Mouse (Mus musculus) cortical plate, adult 2 months (tissue): ENCODE results near the gene Rps6ka5. TPM values are rescaled to one million over a fixed set of nuclear protein-coding genes. Genes with fewer than 3 reads are reported as not detected.

Experiments used
- H3K27ac ChIP-seq: fragments of 200-500 bp; 2 replicates; pipeline ENCODE4 v1.5.1; 2012; ENCODE audit warnings: low read length, control low read depth, inconsistent platforms; ENCODE audit not compliant: insufficient read depth
- H3K4me1 ChIP-seq: fragments of 200-500 bp; 2 replicates; pipeline ENCODE4 v1.6.1; 2011; ENCODE audit warnings: low read length; ENCODE audit not compliant: control insufficient read depth, insufficient read depth
- H3K4me3 ChIP-seq: fragments of 200-500 bp; 2 replicates; pipeline ENCODE4 v1.5.1; 2011; ENCODE audit warnings: mild to moderate bottlenecking, low read length, control low read depth; ENCODE audit not compliant: insufficient read depth
- CTCF ChIP-seq: fragments of 200-500 bp; IDR thresholded peaks from 2 replicates; pipeline ENCODE4 v1.5.1; 2011; ENCODE audit warnings: mild to moderate bottlenecking, control low read depth, low read length; ENCODE audit not compliant: insufficient read depth; ENCODE audit errors: extremely low read depth
- POLR2A ChIP-seq: fragments of 200-500 bp; IDR thresholded peaks from 2 replicates; pipeline ENCODE4 v1.6.1; 2011; ENCODE audit warnings: mild to moderate bottlenecking, low read length, control low read depth; ENCODE audit not compliant: insufficient read depth; ENCODE audit errors: extremely low read depth
- polyA plus RNA-seq: library from polyadenylated mRNA; depleted of rRNA; stranded (reverse); fragments of >200 nt; gene quantifications from 2 replicates; pipeline ENCODE4 v1.2.3, GENCODE M21; 2012

Rps6ka5 gene
- polyA plus RNA-seq, 1 experiment = 10.8 TPM

DNA sequence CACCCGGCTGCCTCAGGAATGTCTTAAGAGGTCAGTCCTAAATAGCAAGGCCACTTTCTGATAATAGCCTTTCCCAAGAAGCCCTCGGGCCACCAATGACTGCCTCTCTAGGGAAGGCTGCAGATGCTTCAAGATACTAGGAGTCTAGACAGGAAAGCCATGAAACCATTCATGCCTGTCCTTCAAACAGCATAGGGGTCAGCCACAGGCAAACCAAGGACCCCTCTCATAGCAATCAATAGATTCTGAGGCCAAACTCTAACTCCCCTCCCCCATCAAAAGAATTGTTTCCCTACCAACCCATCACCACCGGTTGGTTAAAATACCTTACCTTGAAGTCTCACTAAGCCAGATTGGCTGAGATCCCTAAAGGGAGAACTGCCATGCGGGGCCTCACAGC, 211.3 kb downstream of the Rps6ka5 start:
- no peak for TF ChIP-seq CTCF
- no peak for TF ChIP-seq POLR2A
- Histone ChIP-seq H3K4me3 (no peak overlapping the region), H3K4me1 (peaks cover 17% of the 10 kb centered on the region), H3K27ac (no peak overlapping the region)

GRCm38 (mm10) chr12:100514611-100515010, 212.2 kb downstream of the Rps6ka5 start:
- H3K4me1 ChIP-seq = peaks cover 19% of the 10 kb centered on the region
- H3K4me3 ChIP-seq = no peak overlapping the region
- TF ChIP-seq POLR2A (no peak), CTCF (no peak)
- H3K27ac ChIP-seq = no peak overlapping the region

DNA sequence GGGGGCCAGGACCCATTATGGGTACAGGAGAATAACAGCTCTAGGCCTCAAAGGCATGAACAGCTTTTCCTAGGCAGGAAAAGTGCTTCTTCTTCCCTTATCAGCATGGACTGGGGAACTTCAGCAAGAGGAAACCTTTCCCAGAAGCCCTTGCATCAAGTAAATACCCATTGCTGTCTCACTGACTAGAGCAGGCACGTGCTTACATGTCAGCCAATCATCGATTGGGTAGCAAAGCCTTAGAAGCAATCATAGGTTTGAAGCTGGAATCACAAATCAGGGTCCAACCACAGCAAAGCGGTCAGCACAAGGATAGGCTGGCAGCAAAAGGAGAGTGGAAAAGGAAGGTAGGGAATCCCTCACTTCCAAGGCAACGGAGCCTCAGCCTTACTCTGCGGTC, 213.7 kb downstream of the Rps6ka5 start:
- peaks cover 12% of the 10 kb centered on the region for H3K4me1 ChIP-seq
- H3K27ac ChIP-seq = no peak overlapping the region
- TF ChIP-seq CTCF (no peak), POLR2A (no peak)
- H3K4me3 ChIP-seq = no peak overlapping the region

- Histone ChIP-seq H3K27ac (no peak overlapping the region), H3K4me1 (peaks cover 12% of the 10 kb centered on the region), H3K4me3 (no peak overlapping the region)
- TF ChIP-seq CTCF (no peak), POLR2A (no peak)
These were observed 214.1 kb downstream of the Rps6ka5 start for GRCm38 (mm10) chr12:100512641-100513040.

DNA sequence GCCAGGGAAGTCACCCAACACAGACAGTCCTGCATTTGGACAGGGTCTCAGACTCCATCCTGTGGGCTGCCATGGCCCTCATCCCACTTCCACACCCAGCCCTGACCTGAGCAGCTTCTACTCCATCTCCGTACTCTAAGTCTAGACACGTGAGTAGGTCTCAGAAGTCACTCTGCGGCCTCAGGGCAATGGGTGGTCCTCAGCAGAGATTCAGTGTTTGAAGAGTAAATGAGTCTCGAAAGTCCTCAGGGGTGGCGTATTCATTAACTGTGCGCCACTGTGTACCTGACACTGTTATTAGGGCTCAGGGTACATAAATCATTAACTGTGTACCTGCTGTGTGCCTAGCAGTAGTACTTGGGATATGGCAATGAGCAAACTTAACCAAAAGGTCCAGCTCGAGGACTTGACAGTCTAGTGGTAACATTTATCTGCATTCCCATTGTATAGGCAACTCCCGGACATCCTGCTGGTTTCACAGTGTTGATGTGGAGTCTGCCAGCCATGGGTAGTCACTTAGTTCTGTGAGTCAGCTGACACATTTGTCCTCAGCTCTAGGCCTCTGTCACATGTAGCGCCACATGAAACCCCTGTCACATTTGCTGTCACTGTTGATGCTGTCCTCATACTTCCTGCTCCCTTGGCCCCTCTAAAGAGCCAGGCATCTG, 217.0 kb downstream of the Rps6ka5 start:
- no peak for TF ChIP-seq CTCF
- TF ChIP-seq POLR2A = no peak
- Histone ChIP-seq H3K27ac (no peak overlapping the region), H3K4me3 (no peak overlapping the region), H3K4me1 (peaks cover 8% of the 10 kb centered on the region)

- TF ChIP-seq POLR2A (no peak), CTCF (no peak)
- peaks cover 13% of the 10 kb centered on the region for H3K4me1 ChIP-seq
- H3K4me3 ChIP-seq = no peak overlapping the region
- H3K27ac ChIP-seq = no peak overlapping the region
These were observed 218.1 kb downstream of the Rps6ka5 start for GRCm38 (mm10) chr12:100508668-100509067.

GRCm38 (mm10) chr12:100505484-100505883, 221.3 kb downstream of the Rps6ka5 start:
- Histone ChIP-seq H3K27ac (no peak overlapping the region), H3K4me3 (no peak overlapping the region), H3K4me1 (peaks cover 11% of the 10 kb centered on the region)
- TF ChIP-seq CTCF (no peak), POLR2A (no peak)

GRCm38 (mm10) chr12:100504585-100504984, 222.2 kb downstream of the Rps6ka5 start:
- H3K4me3 ChIP-seq = no peak overlapping the region
- TF ChIP-seq CTCF (no peak), POLR2A (no peak)
- no peak overlapping the region for H3K27ac ChIP-seq
- peaks cover 10% of the 10 kb centered on the region for H3K4me1 ChIP-seq

DNA sequence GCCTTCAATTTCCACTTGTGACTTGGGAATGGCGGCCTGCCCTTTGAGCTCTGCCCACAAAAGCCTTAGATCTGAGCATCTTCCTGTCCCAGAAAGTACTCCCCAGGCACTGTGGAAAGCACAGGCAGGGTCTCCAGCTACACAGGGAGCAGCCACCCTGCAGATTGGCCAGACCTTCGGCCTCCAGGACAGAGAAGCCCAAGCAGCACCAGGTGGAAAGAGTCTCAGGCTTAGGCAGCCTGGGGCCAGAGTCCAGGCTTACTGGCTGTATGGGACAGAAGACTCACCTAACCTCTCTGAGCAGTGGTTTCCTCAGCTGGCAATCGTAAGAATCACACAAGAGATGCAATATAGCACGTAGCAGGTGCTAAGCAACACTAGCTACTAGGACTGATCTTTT, 223.1 kb downstream of the Rps6ka5 start:
- no peak overlapping the region for H3K27ac ChIP-seq
- H3K4me3 ChIP-seq = no peak overlapping the region
- no peak for TF ChIP-seq POLR2A
- no peak for TF ChIP-seq CTCF
- peaks cover 10% of the 10 kb centered on the region for H3K4me1 ChIP-seq

DNA sequence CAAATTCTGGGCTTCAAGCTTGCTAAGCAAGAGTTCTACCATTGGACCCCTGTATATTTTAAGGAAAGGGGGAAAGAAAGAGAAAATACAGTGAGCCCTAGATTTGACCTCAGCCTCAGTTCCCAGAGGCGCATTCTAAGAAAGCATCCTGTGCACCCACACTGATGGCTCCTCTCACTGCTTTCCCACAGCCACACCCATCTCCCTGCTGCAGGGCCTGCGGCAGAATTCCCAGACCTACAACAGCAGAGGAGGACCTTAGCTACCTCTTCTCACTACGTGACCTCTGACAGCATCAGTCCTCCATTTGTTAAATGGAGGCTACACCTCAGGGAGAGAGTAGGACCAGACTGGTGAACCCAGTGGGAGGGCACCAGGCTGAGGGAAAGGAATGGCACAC, 224.2 kb downstream of the Rps6ka5 start:
- Histone ChIP-seq H3K27ac (no peak overlapping the region), H3K4me3 (no peak overlapping the region), H3K4me1 (peaks cover 10% of the 10 kb centered on the region)
- TF ChIP-seq POLR2A (no peak), CTCF (no peak)
